Mouse (Mus musculus): ENCODE results near the gene Tex30.

The Tex30 gene

DNA sequence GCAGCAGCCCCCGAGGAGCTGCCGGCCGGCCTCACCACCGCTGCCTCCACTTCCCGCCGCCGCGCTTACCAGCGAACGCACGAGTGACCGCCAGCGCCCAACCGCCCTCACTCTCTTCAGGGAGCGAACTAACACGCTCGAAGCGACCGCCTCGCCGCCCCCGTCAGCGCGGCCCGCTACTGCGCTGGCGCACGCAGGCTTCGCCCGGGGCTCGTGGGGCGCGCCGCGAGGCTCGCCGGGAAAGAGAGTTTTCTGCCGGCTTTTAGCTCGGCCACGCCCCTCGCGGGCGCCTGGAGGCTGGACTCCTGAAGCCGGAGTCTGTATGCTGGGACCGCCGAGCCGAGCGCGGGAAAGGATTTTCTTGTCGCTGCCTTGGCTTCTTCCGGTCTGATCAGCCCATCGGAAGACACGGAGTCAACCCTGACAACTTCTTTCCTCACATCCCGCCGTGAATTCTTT lies at the start of gene Tex30:
Gene Tex30 (minus strand): TSS at position 183 of the 459 bp plus-strand sequence.
- no peak for TF ChIP-seq GATA4 (IDR thresholded peaks at IDR 0.05; ENCODE audit: insufficient replicate concordance, low read length)

DNA sequence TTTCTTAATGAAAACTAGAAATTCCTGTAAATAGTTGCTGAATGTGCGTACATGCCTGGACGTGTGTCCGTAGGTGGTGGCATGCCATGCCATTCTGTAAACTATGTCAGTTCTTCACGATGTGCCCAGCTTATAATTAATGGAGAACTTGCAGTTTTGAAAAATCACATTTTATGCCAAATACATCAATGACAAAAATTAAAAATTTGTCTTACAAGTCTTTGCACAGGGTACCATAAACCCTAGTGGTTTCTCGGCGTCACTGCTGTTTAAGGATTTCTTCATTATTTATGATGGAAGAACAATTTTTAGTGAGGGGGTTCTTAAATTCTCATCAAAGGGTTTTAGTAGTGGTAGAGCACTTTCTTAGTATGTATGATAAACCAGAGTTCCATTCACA lies 46.5 kb upstream of the Tex30 start:
- TF ChIP-seq GATA4 (IDR thresholded peaks at IDR 0.05; ENCODE audit: insufficient replicate concordance, low read length): no peak

GRCm38 (mm10) chr1:44147563-44148381 lies 45.5 kb upstream of the Tex30 start, which contains the start of gene Ercc5:
Gene Ercc5 (plus strand): TSS chr1:44147744.
- no peak for TF ChIP-seq GATA4 (IDR thresholded peaks at IDR 0.05; ENCODE audit: insufficient replicate concordance, low read length)

- TF ChIP-seq GATA4 (IDR thresholded peaks at IDR 0.05; ENCODE audit: insufficient replicate concordance, low read length): no peak
Measured at GRCm38 (mm10) chr1:44142747-44143146, 40.5 kb upstream of the Tex30 start.

- TF ChIP-seq GATA4 (IDR thresholded peaks at IDR 0.05; ENCODE audit: insufficient replicate concordance, low read length): no peak
Measured at GRCm38 (mm10) chr1:44140232-44140631, 38.0 kb upstream of the Tex30 start.

GRCm38 (mm10) chr1:44129929-44130581 lies 27.8 kb upstream of the Tex30 start:
- no peak for TF ChIP-seq GATA4 (IDR thresholded peaks at IDR 0.05; ENCODE audit: insufficient replicate concordance, low read length)

- no peak for TF ChIP-seq GATA4 (IDR thresholded peaks at IDR 0.05; ENCODE audit: insufficient replicate concordance, low read length)
Measured at GRCm38 (mm10) chr1:44125590-44125989, 23.3 kb upstream of the Tex30 start.

DNA sequence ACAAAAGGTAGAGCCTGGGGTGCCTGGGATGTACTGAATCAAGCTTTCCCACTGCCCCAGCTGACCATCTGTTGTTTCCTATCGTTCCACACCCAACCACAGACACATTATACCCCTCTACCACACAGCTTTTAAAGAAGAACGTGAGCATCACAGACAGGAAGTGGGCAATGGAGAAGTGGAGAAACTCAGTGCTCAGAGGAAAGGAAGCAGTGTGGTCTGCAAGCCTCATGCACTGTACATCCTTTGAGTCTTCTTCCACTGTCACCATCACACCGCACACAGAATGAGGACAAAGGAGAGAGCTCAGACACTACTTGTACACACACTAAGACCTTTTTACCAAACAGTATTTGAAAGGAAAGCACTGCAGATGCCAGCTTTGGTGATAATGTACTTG lies 20.0 kb upstream of the Tex30 start:
- no peak for TF ChIP-seq GATA4 (IDR thresholded peaks at IDR 0.05; ENCODE audit: insufficient replicate concordance, low read length)

DNA sequence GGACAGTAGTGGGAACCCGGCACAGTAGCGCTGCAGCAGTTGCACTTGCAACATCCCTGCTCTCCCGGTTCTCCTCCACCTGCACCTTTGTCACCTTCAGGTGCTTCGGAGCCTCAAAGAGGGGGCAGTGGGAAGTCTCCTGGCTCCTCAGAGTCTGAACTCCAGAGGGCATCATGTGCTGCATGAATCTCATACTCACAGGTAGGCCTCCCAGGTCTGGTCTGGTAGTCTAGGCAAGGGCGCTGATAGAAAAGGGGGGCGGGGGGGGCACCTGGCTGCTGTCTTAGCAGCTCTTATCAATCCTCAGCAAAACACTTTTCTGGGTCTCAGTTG lies 17.8 kb upstream of the Tex30 start:
- TF ChIP-seq GATA4 (IDR thresholded peaks at IDR 0.05; ENCODE audit: insufficient replicate concordance, low read length): no peak

GRCm38 (mm10) chr1:44119201-44120073 lies 17.2 kb upstream of the Tex30 start:
- TF ChIP-seq GATA4 (IDR thresholded peaks at IDR 0.05; ENCODE audit: insufficient replicate concordance, low read length): no peak

DNA sequence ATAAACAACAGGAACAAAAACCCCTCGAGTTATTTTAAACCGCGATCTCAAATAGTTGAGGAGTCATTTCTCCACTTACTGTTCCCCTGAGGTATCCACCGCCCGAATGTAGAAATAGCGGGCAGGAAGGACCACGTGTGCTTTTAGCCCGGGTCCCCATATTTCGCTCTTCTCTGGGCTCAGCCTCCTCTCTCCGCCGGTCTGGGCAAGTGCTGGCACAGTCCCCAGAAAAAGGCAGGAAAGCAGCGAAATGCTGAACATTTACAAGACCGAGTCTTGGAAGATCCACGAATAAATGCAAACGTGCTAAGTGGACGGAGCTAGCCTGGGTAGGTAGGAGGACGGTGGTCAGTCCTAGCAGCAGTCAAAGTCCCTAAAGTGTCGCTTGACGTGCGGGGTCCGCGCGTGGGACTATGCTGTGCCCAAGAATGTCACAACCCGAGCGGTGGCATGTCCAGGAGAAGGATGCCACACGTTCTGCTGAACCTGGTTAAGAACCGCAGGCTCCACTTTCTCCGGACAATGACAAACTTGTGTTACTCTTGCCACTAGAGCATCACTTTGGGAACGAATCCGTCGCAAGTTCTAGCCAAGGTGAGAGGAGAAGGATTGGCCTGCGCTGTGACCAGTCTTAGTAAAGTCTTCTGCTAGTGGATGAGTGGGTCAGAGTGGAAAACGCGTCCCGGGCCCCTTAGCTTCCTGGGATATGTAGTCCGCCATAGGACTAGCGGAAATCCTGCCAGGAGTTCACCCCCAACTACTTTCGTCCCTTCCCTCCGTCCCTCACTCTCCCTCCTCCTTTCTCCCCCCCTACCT lies 16.2 kb upstream of the Tex30 start, which contains the start of the genes Kdelc1 and Bivm:
Gene Kdelc1 (minus strand): TSS at position 570 of the 816 bp plus-strand sequence.
Gene Bivm (plus strand): TSS at position 719 of the 816 bp plus-strand sequence.
- no peak for TF ChIP-seq GATA4 (IDR thresholded peaks at IDR 0.05; ENCODE audit: insufficient replicate concordance, low read length)

GRCm38 (mm10) chr1:44117571-44117970 lies 15.3 kb upstream of the Tex30 start:
- TF ChIP-seq GATA4 (IDR thresholded peaks at IDR 0.05; ENCODE audit: insufficient replicate concordance, low read length): no peak

DNA sequence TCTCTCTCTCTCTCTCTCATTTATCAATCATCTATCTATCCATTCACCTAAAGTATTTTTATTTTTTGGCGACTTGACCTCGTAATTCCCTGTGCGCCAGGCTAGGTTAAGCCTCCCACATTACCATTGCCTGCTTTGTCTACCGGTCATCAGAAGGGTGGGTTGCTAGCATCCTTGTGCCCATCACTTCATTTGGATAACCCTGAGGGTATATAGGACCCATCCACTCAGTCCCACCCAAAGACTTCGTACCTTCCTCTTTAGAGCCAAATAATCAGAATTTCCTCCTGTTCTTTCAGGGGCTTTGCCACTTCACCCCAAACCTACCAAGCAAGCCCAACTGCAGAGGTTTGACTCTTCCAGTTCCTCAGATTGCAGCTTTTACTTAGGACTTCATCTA lies 698 bp upstream of the Tex30 start:
- TF ChIP-seq GATA4 (IDR thresholded peaks at IDR 0.05; ENCODE audit: insufficient replicate concordance, low read length): no peak

DNA sequence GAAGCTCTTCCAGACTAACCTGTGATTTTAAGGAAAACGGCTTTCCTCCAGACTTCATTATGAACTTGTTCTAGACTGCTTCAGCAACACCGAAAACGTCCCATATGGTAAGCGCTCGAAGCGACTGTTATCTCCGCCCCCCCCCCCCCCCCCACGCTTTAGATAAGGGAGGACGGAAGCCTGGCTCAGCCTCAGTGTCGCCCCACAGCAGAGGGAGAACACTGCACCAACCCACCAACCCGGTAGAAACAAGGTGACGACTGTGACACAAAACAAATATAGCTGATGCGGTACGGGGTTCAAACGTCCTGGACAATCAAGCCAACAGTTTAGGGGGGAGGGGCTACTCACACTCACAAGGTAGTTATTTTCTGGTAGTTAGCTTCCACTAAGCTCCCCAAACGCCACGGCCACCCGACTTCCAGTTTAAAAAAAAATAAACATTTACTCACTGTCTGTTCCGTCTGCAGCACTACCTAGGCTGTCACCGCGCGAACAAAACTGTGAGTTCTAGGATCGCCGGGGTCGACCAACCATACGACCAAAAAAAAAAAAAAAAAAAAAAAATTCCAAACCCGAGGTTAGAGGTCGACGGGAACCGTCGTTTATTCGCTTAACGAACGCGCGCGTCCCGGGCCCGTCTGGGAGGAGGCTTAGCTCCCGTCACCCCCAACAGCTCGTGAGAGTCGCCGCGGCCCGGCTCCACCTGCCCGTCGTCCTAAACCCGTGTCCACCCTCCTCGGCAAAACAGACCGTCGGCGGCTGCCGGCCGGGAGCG lies 604 bp downstream of the Tex30 start:
- peak; percentile 90; the same call in 1 of the 2 replicates for TF ChIP-seq GATA4 (IDR thresholded peaks at IDR 0.05; ENCODE audit: insufficient replicate concordance, low read length)
